Mouse (Mus musculus) embryo, embryonic 11 days (tissue): Measurements from ENCODE around the gene Hdac7.
A peak's percentile ranks its signal among the peaks of the same experiment; 100 is the strongest.

Experiments
- DNase-seq: peaks from one replicate; pipeline ENCODE4 v3.0.0-alpha.2; 2015

The Hdac7 gene

DNA sequence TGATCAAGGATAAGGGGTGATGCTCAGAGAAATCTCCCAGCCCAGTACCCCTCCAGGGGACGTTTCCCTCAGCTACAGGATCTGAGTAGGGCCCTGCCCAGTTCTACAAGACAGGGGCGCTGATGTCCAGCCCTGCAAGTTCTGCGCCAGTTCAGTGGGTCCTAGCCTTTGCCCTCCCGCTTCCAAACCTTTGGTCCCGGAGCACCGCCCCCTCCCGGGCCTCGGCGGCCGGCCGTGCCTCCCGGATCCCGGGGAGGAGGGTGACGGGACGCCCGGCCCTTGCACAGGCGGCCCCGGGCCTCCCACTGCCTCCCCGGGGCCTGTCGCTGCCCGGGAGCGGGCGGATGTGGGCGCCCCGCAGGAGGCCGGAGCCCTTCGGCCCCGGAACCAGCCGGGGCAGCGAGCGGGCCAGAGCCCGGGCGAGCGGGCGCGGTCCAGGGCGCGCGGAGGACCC is 13.5 kb downstream of the Hdac7 start:
- DNase-seq, result peak; percentile 69

- DNase-seq, result peak; percentile 53
Measured at GRCm38 (mm10) chr15:97830253-97830787, 14.0 kb downstream of the Hdac7 start.

DNA sequence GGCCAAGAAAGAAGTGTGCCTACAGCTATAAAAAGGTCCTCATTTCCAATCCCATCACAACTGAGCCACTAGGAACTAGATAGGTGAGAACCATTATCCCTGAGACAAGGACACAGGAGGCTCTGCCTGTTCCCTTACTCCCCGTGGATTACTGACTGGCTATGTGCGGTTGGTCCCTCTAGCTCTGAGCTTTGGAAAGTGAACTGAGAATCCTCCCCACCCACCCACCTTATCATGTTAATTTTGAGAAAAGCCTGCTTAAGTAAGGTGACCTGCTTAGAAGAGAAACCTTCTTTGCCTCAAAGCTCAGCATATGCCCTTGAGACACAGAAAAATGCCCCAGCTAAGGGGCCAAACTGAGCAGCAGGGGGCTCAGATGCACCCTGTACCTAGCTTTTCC is 14.9 kb downstream of the Hdac7 start:
- DNase-seq, result no peak

GRCm38 (mm10) chr15:97828901-97829338 is 15.4 kb downstream of the Hdac7 start:
- peak; percentile 37 for DNase-seq

GRCm38 (mm10) chr15:97828221-97828842 is 16.0 kb downstream of the Hdac7 start:
- DNase-seq, result no peak

DNA sequence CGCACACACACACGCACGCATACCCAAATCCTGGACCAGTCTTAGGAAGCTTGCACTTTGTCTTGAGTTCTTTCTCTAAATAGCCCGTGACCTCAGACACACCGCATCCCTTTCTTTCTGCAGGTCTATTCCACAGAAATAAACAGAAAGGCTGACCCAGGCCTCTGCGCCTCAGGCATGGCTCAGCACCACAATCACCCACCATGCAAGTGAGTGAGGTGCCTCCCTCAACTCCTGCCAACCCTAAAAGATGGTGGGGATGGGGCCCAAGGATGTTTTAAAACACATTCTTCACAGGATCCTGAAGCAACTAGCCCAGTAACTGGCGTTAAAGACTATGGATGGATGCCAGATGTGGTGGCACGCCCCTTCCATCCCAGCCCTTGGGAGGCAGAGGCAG is 16.9 kb downstream of the Hdac7 start:
- no peak for DNase-seq

DNA sequence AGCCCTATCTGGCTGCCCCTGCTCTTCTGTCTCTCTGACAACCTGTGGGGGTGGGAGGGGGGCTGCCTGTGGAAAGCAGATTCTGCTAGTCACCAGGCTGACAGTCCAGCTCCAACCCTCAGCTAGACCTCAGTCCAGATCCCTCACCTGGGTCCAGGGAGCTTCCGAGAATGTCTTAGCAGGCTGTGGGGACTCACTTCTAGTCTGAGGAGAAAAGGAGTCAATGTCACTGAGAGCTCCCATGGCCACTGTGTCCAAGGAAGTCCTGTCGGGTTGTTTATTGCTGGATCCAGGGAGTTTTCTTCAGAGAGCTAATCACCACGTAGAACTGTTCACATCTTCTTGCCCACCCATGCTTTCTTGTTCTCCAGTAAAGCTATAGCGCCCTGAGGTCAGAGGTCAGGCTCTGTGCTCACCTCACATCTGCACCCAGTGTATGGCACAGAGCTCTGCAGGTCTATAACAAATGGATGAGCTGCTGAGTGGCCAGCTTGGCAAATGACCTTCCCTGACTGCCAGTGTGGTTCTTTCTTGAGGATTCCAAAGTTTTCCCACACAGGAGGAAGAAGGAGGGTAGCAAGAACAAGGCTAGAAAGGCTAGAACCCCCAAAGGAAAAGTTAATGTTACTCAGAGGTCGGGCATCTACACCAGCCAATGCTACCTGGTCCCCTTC is 17.6 kb downstream of the Hdac7 start:
- DNase-seq, result no peak

- no peak for DNase-seq
Measured at GRCm38 (mm10) chr15:97825941-97826587, 18.2 kb downstream of the Hdac7 start.

DNA sequence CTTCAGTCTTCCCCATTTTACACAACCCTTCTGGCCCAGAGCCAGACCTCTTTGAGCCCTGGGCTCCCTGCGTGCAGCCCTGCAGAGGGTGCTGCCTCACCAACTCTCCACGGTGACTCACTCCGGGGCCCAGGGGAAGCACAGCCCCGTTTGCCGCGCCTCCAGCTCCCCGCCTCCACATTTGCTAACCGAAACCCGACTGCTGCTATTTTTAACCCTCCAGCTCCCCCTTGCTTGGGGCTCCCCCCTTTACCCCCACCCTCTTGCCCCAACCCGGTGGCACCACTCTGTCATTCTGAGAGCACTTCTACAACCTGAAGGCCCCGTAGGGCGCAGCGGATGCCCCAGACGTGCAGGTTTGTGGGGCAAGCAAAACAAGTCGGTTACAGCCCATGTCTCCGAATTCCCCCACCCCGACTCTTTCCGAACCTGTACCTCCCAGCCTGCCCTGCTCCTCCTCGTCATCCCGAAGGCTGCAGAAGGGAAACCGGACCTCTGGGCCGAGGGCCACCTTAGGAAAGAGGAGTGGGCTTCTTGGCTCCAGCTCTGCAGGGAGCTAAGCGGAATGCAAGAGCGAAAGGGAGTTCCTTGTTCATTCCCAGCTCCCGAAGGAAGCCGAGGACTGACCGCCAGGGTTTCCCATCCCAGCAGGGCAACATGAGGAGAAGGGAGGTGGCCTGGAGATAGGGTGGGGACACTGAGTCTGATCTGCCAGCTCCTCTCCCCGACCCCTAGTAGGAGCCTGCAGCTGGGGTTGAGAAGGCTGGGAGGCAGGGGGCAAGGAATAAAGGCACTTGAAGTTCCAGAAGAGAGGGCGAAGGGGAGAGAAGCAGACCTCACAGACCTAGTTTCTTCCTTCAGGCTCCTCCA is 19.0 kb downstream of the Hdac7 start:
- peak; percentile 62 for DNase-seq

- no peak for DNase-seq
Measured at GRCm38 (mm10) chr15:97824042-97824441, 20.3 kb downstream of the Hdac7 start.

- DNase-seq, result no peak
Measured at GRCm38 (mm10) chr15:97823479-97823878, 20.8 kb downstream of the Hdac7 start.

- no peak for DNase-seq
Measured at GRCm38 (mm10) chr15:97822545-97823228, 21.6 kb downstream of the Hdac7 start.

DNA sequence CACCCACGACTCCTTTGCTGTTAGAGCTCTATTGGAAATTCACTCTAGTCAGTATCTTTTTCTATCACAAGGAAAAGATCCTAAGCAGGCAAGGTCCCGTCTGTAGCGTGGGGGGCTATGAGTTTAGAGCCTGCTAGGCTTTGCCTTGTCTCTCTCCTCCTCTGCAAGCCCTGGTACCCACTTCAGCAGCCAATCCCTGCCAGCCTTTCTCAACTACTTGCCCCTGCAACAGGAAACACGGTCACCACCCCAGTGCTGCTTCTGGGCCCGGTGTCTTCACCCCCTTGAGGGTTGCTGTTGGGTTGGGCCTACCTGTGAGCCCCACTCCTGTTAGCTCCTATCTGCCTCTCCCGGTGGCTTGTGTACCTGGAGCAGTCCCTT is 22.3 kb downstream of the Hdac7 start:
- no peak for DNase-seq

GRCm38 (mm10) chr15:97821321-97821982 is 22.9 kb downstream of the Hdac7 start:
- DNase-seq, result peak; percentile 35

DNA sequence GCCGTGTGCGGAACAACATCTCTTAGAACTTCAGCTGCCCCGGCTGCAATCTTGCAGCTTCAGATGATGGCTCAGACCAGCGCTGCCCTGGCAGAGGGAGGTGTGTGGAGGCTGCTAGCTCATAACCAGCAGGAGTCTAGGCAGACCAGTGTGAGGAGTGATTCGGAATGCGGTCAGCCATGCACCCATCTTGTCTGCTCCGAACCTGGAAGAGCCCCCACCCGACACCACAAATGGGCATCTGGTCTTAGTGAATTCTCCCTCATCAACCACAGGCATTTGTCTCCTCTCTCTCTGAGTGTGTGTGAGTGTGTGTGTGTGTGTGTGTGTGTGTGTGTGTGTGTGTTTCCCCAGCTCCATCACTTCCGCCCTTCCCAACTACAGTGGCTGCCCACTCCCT is 24.4 kb downstream of the Hdac7 start:
- no peak for DNase-seq

DNA sequence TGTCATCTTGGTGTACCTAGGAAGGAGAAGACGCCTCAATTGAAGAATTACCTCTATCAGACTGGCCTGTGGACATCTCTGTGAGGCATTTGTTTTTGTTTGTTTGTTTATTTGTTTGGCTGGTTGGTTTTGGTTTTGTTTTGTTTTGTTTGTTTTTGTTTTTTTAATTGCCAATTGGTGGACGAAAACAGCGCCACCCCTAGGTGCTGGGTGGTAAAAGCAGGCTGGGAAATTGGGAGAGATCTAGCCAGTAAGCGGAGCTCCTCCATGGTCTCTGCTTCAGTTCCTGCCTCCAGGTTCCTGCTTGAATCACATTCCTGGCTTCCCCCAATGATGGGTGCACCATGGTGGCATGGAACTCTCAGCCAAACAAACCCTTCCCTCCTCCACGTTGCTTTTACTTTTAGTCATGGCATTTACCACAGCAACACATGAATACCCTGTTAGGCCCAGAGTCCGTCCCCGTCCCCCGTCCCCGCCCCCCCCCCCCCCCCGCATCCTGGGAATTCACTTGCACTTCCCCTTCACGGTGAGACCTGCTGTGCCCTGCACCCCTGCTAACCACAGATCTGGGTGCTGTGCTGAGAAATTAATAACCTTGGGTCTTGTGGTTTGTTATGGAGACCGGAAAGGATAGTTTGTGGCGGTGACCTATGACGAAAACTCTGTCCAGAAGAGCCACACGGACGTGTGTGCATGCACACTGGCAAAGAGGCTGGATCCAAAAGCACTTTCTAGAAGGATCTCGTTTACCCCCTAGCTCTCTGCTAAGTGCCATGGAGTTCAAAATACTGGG is 27.9 kb downstream of the Hdac7 start:
- DNase-seq, result no peak

DNA sequence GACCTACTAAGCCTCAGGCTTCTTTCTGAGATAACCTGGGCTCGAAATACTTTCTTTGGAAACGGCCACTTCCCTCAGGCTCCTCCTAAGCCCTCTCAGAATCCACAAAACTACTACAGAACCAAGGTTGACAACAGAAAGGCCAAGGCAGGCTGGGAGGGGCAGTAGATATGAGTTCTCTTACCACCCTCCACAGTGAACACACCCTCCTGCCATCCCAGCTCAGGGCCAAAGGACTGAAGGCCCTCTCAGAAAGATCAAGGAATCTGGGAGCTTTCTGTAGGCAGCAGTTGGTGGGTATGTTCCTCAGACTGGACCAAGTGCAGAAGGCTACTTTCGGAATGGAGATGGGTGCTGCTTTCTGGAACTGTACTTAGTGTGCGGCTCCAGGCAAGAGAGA is 29.0 kb downstream of the Hdac7 start:
- DNase-seq, result no peak

- DNase-seq, result no peak
Measured at GRCm38 (mm10) chr15:97814703-97815102, 29.6 kb downstream of the Hdac7 start.

DNA sequence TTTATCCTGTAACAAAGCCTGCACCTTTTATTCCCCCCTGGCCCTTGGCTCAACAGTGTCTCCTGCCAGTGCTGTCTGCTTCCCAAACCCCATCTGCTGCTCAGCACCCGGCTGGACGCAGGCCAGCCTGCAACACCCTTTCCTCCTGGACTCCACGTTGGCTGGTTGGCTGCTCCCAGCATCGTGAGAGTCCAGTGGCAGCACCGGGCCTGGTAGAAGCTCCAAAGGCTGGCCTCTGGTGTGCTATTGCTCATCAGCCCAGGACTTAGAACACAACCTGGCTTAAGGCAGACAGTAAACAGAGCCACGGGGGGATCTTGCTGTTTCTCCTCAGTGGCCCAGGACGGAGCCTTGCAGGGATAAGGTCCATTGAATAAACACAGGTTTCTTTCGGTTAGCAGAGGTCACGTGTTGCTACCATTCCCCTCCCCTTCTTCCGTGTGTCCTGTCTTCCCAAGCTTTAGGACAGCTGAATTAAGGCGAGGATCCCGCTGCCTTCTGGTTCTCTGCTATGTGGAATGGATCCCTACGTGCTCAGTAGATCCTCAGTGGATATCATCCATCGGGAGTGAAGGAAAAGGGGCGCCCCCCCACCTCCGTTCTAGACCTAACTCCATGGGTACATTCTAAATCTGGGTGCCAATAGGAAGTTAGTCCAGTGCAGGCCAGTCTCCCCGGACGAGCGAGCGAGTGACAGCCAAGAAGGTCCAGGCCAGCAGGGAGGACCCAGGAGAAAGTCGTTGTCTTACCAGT is 30.7 kb downstream of the Hdac7 start:
- DNase-seq, result no peak

- no peak for DNase-seq
Measured at GRCm38 (mm10) chr15:97812875-97813274, 31.4 kb downstream of the Hdac7 start.
